ENCODE assay signal across 10 mouse cellular contexts in the genomic region with DNA sequence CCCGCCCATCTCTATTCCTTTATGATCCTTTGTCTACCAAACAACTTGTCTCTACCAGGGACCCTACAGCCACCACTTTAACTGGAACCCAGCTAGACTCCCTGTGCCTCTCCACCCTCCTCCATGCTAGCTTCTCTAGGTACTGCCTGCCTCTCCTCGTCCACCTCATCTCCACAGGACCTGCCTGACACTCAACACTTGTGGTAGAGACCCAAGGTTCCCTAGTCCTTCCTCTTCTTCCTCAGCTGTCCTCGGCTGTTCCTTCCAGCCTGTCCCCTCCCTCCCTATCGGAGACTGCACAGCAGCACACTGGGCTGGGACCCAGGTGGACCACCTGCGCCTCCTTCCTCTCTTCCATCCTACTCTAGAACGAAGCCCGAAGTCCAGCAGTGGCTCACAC.
"Had no signal": no experiment of that assay in that cellular context is flagged by ENCODE, and none has a peak within 500 bp of the region (broad histone marks: within the 10 kb centered on the region; RNA-seq: fewer than 3 reads in every experiment).

No protein-coding gene starts in this region.

- H3K4me2 ChIP-seq: limb, embryonic 12.5 days; midbrain, embryonic 11.5 days; midbrain, embryonic 15.5 days; neural tube, embryonic 12.5 days; stomach, embryonic 15.5 days had no signal

- H3K9me3 ChIP-seq: midbrain, embryonic 15.5 days; neural tube, embryonic 12.5 days; stomach, embryonic 15.5 days had no signal

- H3K27ac ChIP-seq: limb, embryonic 12.5 days; liver, embryonic 14.5 days; midbrain, embryonic 15.5 days; neural tube, embryonic 12.5 days; stomach, embryonic 15.5 days had no signal

- H3K9ac ChIP-seq: limb, embryonic 12.5 days; liver, embryonic 14.5 days; midbrain, embryonic 15.5 days; neural tube, embryonic 12.5 days; stomach, embryonic 15.5 days had no signal

- H3K27me3 ChIP-seq: limb, embryonic 12.5 days; midbrain, embryonic 15.5 days; neural tube, embryonic 12.5 days; stomach, embryonic 15.5 days had no signal

- H3K4me1 ChIP-seq: limb, embryonic 12.5 days; midbrain, embryonic 15.5 days; neural tube, embryonic 12.5 days; stomach, embryonic 15.5 days had no signal

- DNase-seq: layer of hippocampus, adult 9-11 months; layer of hippocampus, postnatal 36 days; lung, adult 18-20 months; thymus, postnatal 36 days had no signal

- ATAC-seq: midbrain, embryonic 15.5 days had no signal

- H3K36me3 ChIP-seq: limb, embryonic 12.5 days; midbrain, embryonic 15.5 days; neural tube, embryonic 12.5 days; stomach, embryonic 15.5 days had no signal

- H3K4me3 ChIP-seq: limb, embryonic 12.5 days; midbrain, embryonic 15.5 days; neural tube, embryonic 12.5 days; stomach, embryonic 15.5 days had no signal
